Mouse (Mus musculus): ENCODE results near the gene Espn. TPM values are rescaled to one million over a fixed set of nuclear protein-coding genes. Genes with fewer than 3 reads are reported as not detected.
A peak's percentile ranks its signal among the peaks of the same experiment; 100 is the strongest.

Espn gene
- polyA plus RNA-seq, 1 experiment from 2014 or later: not detected

DNA sequence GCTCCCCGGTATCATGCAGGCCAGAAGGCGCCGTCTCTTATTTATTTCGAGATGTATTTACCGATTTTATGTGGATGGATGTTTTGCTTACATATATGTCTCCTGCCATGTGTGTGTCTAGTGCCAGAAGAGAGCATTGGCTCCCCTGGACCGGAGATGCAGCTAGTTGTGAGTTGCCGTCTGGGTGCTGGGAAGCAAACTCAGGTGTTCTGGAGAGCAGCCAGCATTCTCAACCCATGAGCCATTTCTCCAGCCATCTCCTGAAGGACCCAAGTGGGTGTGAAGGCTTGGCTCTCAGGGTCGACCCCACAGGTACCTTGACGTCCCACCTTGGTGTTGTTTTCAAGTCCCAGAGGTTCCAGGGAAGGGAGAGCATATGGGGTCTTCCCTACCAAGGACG, 30.0 kb upstream of the Espn start:
- Histone ChIP-seq H3K4me3 (replicated peaks; ENCODE audit: low read depth, low read length) (no peak overlapping the region), H3K27ac (replicated peaks; ENCODE audit: low read depth, low read length) (no peak overlapping the region), H3K4me2 (ENCODE audit: low read length) (no peak overlapping the region), H3K4me1 (ENCODE audit: control insufficient read depth, insufficient read depth, low read length) (peaks cover 24% of the 10 kb centered on the region), H3K36me3 (ENCODE audit: control insufficient read depth, insufficient read depth, low read length) (peaks cover 8% of the 10 kb centered on the region; the same call in 1 of the 2 replicates), H3K9me3 (ENCODE audit: control insufficient read depth, low read length) (no peaks in the 10 kb centered on the region), H3K9ac (replicated peaks; ENCODE audit: low read length) (no peak overlapping the region), H3K27me3 (ENCODE audit: control insufficient read depth, insufficient read depth, low read length) (peaks cover 5% of the 10 kb centered on the region; the same call in 1 of the 2 replicates)
- DNase-seq (no peak), ATAC-seq (ENCODE audit: low FRiP score, low TSS enrichment) (no peak)
- 94% methylated on average over 10 of the region's 10 CpGs for WGBS

GRCm38 (mm10) chr4:152179946-152180660, 27.9 kb upstream of the Espn start:
- H3K36me3 ChIP-seq (ENCODE audit: control insufficient read depth, insufficient read depth, low read length): peaks cover 8% of the 10 kb centered on the region; the same call in 1 of the 2 replicates
- H3K27me3 ChIP-seq (ENCODE audit: control insufficient read depth, insufficient read depth, low read length): peaks cover 10% of the 10 kb centered on the region
- H3K4me2 ChIP-seq (ENCODE audit: low read length): peak overlapping the region; percentile 94
- H3K9ac ChIP-seq (replicated peaks; ENCODE audit: low read length): no peak overlapping the region
- ATAC-seq (ENCODE audit: low FRiP score, low TSS enrichment) (no peak), DNase-seq (no peak)
- H3K4me1 ChIP-seq (ENCODE audit: control insufficient read depth, insufficient read depth, low read length): peaks cover 13% of the 10 kb centered on the region
- H3K9me3 ChIP-seq (ENCODE audit: control insufficient read depth, low read length): no peaks in the 10 kb centered on the region
- no peak overlapping the region for H3K4me3 ChIP-seq (replicated peaks; ENCODE audit: low read depth, low read length)
- H3K27ac ChIP-seq (replicated peaks; ENCODE audit: low read depth, low read length): no peak overlapping the region
- WGBS: 90% methylated on average over 16 of the region's 16 CpGs

DNA sequence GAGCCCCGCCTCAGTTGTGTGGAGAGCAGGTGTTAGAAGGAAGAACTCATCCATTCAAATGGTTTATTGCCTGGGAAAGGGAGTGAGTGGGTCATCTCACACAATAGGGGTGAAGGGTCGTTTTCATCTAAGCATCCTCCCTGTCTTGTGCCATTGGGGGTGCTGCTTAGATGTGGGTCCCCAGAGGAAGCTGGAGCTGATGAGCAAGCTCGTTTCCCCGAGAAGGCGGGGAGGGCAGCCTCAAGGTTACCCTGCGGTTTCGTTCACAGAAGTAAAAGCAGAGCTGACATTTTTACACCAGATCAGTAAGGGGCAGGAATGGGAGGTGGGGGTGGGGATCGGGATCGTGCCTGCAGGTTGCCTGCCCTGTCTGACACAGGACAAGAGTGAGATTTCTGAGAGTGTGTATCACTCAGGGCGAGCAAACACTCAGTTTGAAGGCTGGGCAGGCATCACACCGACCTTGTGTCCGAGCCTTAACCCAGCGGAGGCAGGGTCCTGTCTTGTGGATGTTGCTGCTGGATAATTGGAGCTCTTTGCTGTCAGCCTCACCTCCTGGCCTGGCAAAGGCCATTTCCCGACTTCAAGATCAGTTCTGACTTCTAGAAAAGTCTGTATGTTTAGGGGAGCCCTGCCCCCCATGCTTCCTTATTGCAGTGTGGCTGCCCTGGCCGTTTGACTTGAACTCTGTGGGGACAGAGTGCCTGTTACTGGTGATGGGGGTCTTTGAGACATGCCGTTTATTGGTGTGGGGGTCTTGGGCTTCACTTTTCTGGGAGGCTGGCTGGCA, 26.9 kb upstream of the Espn start:
- WGBS: 26% methylated on average over 16 of the region's 16 CpGs

GRCm38 (mm10) chr4:152178344-152178864, 26.2 kb upstream of the Espn start:
- under 1% methylated on average over 35 of the region's 35 CpGs for WGBS
- DNase-seq: peak; percentile 63

More for the DNA sequence above, 26.9 kb upstream of the Espn start:
- Histone ChIP-seq H3K4me1 (ENCODE audit: control insufficient read depth, insufficient read depth, low read length) (peaks cover 13% of the 10 kb centered on the region), H3K4me3 (replicated peaks; ENCODE audit: low read depth, low read length) (peak overlapping the region; percentile 71), H3K36me3 (ENCODE audit: control insufficient read depth, insufficient read depth, low read length) (peaks cover 5% of the 10 kb centered on the region; the same call in 1 of the 2 replicates), H3K4me2 (ENCODE audit: low read length) (peak overlapping the region; percentile 94), H3K27ac (replicated peaks; ENCODE audit: low read depth, low read length) (no peak overlapping the region), H3K9ac (replicated peaks; ENCODE audit: low read length) (peak overlapping the region; percentile 81), H3K27me3 (ENCODE audit: control insufficient read depth, insufficient read depth, low read length) (peaks cover 14% of the 10 kb centered on the region), H3K9me3 (ENCODE audit: control insufficient read depth, low read length) (no peaks in the 10 kb centered on the region)
- DNase-seq (peak; percentile 47), ATAC-seq (ENCODE audit: low FRiP score, low TSS enrichment) (no peak)

GRCm38 (mm10) chr4:152177537-152178343, 25.6 kb upstream of the Espn start, which contains the start of gene Acot7:
Acot7 (plus strand) TSS chr4:152178134.
- WGBS: under 1% methylated on average over 91 of the region's 108 CpGs
- DNase-seq: peak; percentile 97

More at GRCm38 (mm10) chr4:152178344-152178864, 26.2 kb upstream of the Espn start:
- H3K4me3 ChIP-seq (replicated peaks; ENCODE audit: low read depth, low read length): peak overlapping the region; percentile 71
- H3K9ac ChIP-seq (replicated peaks; ENCODE audit: low read length): peak overlapping the region; percentile 81
- peak overlapping the region; percentile 84; the same call in 1 of the 2 replicates for H3K27ac ChIP-seq (replicated peaks; ENCODE audit: low read depth, low read length)
- ATAC-seq (ENCODE audit: low FRiP score, low TSS enrichment): peak; percentile 79
- no peaks in the 10 kb centered on the region for H3K9me3 ChIP-seq (ENCODE audit: control insufficient read depth, low read length)
- H3K36me3 ChIP-seq (ENCODE audit: control insufficient read depth, insufficient read depth, low read length): peaks cover 4% of the 10 kb centered on the region; the same call in 1 of the 2 replicates
- peak overlapping the region; percentile 94 for H3K4me2 ChIP-seq (ENCODE audit: low read length)
- H3K4me1 ChIP-seq (ENCODE audit: control insufficient read depth, insufficient read depth, low read length): peaks cover 13% of the 10 kb centered on the region
- H3K27me3 ChIP-seq (ENCODE audit: control insufficient read depth, insufficient read depth, low read length): peaks cover 18% of the 10 kb centered on the region

GRCm38 (mm10) chr4:152177174-152177536, 25.0 kb upstream of the Espn start:
- H3K36me3 ChIP-seq (ENCODE audit: control insufficient read depth, insufficient read depth, low read length): no peaks in the 10 kb centered on the region
- H3K4me3 ChIP-seq (replicated peaks; ENCODE audit: low read depth, low read length): peak overlapping the region; percentile 71
- DNase-seq (no peak), ATAC-seq (ENCODE audit: low FRiP score, low TSS enrichment) (no peak)
- 68% methylated on average over 6 of the region's 6 CpGs for WGBS
- peak overlapping the region; percentile 81 for H3K9ac ChIP-seq (replicated peaks; ENCODE audit: low read length)
- H3K9me3 ChIP-seq (ENCODE audit: control insufficient read depth, low read length): no peaks in the 10 kb centered on the region
- H3K27ac ChIP-seq (replicated peaks; ENCODE audit: low read depth, low read length): peak overlapping the region; percentile 84
- H3K4me2 ChIP-seq (ENCODE audit: low read length): peak overlapping the region; percentile 94
- peaks cover 18% of the 10 kb centered on the region for H3K27me3 ChIP-seq (ENCODE audit: control insufficient read depth, insufficient read depth, low read length)
- H3K4me1 ChIP-seq (ENCODE audit: control insufficient read depth, insufficient read depth, low read length): peaks cover 13% of the 10 kb centered on the region

More at GRCm38 (mm10) chr4:152177537-152178343, 25.6 kb upstream of the Espn start, which contains the start of gene Acot7:
- H3K9me3 ChIP-seq (ENCODE audit: control insufficient read depth, low read length): no peaks in the 10 kb centered on the region
- peak within 1 kb of the TSS; percentile 81 for H3K9ac ChIP-seq (replicated peaks; ENCODE audit: low read length)
- peaks cover 13% of the 10 kb centered on the region for H3K4me1 ChIP-seq (ENCODE audit: control insufficient read depth, insufficient read depth, low read length)
- ATAC-seq (ENCODE audit: low FRiP score, low TSS enrichment): peak; percentile 97
- H3K4me2 ChIP-seq (ENCODE audit: low read length): peak within 1 kb of the TSS; percentile 94
- peak within 1 kb of the TSS; percentile 84 for H3K27ac ChIP-seq (replicated peaks; ENCODE audit: low read depth, low read length)
- H3K4me3 ChIP-seq (replicated peaks; ENCODE audit: low read depth, low read length): peak within 1 kb of the TSS; percentile 71
- peaks cover 3% of the 10 kb centered on the region; the same call in 1 of the 2 replicates for H3K36me3 ChIP-seq (ENCODE audit: control insufficient read depth, insufficient read depth, low read length)
- peaks cover 18% of the 10 kb centered on the region for H3K27me3 ChIP-seq (ENCODE audit: control insufficient read depth, insufficient read depth, low read length)

DNA sequence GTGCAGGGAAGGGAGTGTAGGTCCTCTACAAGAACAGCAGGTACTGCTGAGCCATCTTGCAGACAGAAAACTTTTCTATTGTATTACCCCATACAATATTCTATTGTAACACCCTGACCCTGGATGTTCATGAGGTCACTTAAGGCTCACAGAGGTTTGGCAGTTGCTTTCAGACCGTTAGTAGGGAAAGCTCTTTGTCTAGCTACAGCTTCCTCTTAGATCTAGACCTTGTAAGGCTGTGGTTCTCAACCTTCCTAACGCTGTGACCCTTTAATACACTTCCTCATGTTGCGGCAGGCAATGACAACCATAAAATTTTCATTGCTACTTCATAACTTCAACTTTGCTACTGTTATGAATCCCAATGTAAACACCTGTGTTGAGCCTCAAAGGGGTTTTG, 24.5 kb upstream of the Espn start:
- Histone ChIP-seq H3K9me3 (ENCODE audit: control insufficient read depth, low read length) (no peaks in the 10 kb centered on the region), H3K4me1 (ENCODE audit: control insufficient read depth, insufficient read depth, low read length) (peaks cover 13% of the 10 kb centered on the region), H3K27me3 (ENCODE audit: control insufficient read depth, insufficient read depth, low read length) (peaks cover 18% of the 10 kb centered on the region), H3K4me3 (replicated peaks; ENCODE audit: low read depth, low read length) (no peak overlapping the region), H3K9ac (replicated peaks; ENCODE audit: low read length) (no peak overlapping the region), H3K36me3 (ENCODE audit: control insufficient read depth, insufficient read depth, low read length) (no peaks in the 10 kb centered on the region), H3K27ac (replicated peaks; ENCODE audit: low read depth, low read length) (no peak overlapping the region), H3K4me2 (ENCODE audit: low read length) (no peak overlapping the region)
- DNase-seq (no peak), ATAC-seq (ENCODE audit: low FRiP score, low TSS enrichment) (no peak)
- WGBS: 79% methylated on average over 3 of the region's 3 CpGs

DNA sequence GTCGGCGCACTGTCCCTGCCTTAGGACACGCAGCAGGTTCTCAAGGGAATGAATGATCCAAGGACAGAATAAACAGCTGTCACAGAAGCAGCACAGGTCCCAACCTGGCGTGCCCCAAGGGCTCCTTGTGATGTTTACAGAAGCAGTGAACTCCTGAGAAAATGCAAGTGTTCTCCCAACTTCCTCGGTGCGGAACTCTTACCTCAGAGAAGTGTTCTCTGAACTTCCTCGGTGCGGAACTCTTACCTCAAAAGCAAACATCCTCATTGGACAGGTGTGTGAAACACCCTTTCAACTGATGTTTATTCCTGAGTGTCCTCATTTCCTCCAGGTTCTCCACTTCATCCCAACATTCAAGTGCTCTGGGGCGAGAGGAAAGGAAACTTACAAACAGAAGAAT, 21.8 kb upstream of the Espn start:
- no peak for DNase-seq
- H3K27me3 ChIP-seq (ENCODE audit: control insufficient read depth, insufficient read depth, low read length): peaks cover 14% of the 10 kb centered on the region; the same call in 1 of the 2 replicates
- H3K4me3 ChIP-seq (replicated peaks; ENCODE audit: low read depth, low read length): no peak overlapping the region
- H3K36me3 ChIP-seq (ENCODE audit: control insufficient read depth, insufficient read depth, low read length): no peaks in the 10 kb centered on the region
- H3K4me2 ChIP-seq (ENCODE audit: low read length): no peak overlapping the region
- H3K4me1 ChIP-seq (ENCODE audit: control insufficient read depth, insufficient read depth, low read length): peaks cover 6% of the 10 kb centered on the region
- H3K27ac ChIP-seq (replicated peaks; ENCODE audit: low read depth, low read length): no peak overlapping the region
- no peak overlapping the region for H3K9ac ChIP-seq (replicated peaks; ENCODE audit: low read length)
- H3K9me3 ChIP-seq (ENCODE audit: control insufficient read depth, low read length): no peaks in the 10 kb centered on the region
- WGBS: 89% methylated on average over 9 of the region's 9 CpGs
- no peak for ATAC-seq (ENCODE audit: low FRiP score, low TSS enrichment)
